Mouse (Mus musculus) lung, embryonic 16.5 days (tissue): ENCODE measurements around the gene Zp1. TPM values are rescaled to one million over a fixed set of nuclear protein-coding genes. Genes with fewer than 3 reads are reported as not detected.

ENCODE experiments used
- ATAC-seq: fragments of 200-750 bp; cut with Nextera tagmentation; 2 replicates; pipeline ENCODE4 v1.8.0; 2017; ENCODE audit warnings: low read depth, mild to moderate bottlenecking, moderate library complexity
- H3K27ac ChIP-seq: fragments of 300-500 bp; sonication (generic); 2 replicates; pipeline ENCODE4 v1.5.1; 2014; ENCODE audit warnings: mild to moderate bottlenecking, control low read depth, low read length
- H3K27me3 ChIP-seq: fragments of 300-500 bp; sonication (generic); 2 replicates; pipeline ENCODE4 v1.6.1; 2014; ENCODE audit warnings: low read depth, low read length, mixed read lengths; ENCODE audit not compliant: control insufficient read depth, insufficient read depth
- H3K36me3 ChIP-seq: fragments of 300-500 bp; sonication (generic); 2 replicates; pipeline ENCODE4 v1.6.1; 2014; ENCODE audit warnings: low read length; ENCODE audit not compliant: control insufficient read depth, insufficient read depth
- H3K4me1 ChIP-seq: fragments of 300-500 bp; sonication (generic); replicated peaks from 2 replicates; pipeline ENCODE4 v1.6.1; 2014; ENCODE audit warnings: low read length, mixed read lengths; ENCODE audit not compliant: control insufficient read depth, insufficient read depth
- H3K4me2 ChIP-seq: fragments of 300-500 bp; sonication (generic); 2 replicates; pipeline ENCODE4 v1.6.1; 2014; ENCODE audit warnings: low read depth, low read length, control low read depth
- H3K4me3 ChIP-seq: fragments of 300-500 bp; sonication (generic); 2 replicates; pipeline ENCODE4 v1.5.1; 2014; ENCODE audit warnings: mild to moderate bottlenecking, low read length, control low read depth
- H3K9ac ChIP-seq: fragments of 300-500 bp; sonication (generic); 2 replicates; pipeline ENCODE4 v1.6.1; 2014; ENCODE audit warnings: low read length, control low read depth
- H3K9me3 ChIP-seq: fragments of 300-500 bp; sonication (generic); 2 replicates; pipeline ENCODE4 v1.6.1; 2016; ENCODE audit warnings: low read length; ENCODE audit not compliant: control insufficient read depth
- WGBS: fragments of 180-500 bp; shearing (Covaris S2); extraction: QIAGEN DNeasy Blood & Tissue Kit; methylation state at CpG from one replicate; pipeline ENCODE4 v1.1.7; 2014; 5-methylcytosine and 5-hydroxymethylcytosine counted together
- polyA plus RNA-seq: library from polyadenylated mRNA; unstranded; fragments of >200 nt; fragmentation: Nextera tagmentation; extraction: Ambion mirVana; gene quantifications from 2 replicates; pipeline ENCODE4 v1.2.1, GENCODE M21; 2015

Zp1 gene
- polyA plus RNA-seq, 1 experiment from 2014 or later, result not detected

GRCm38 (mm10) chr19:10930641-10931040 is 10.2 kb upstream of the Zp1 start:
- H3K9me3 ChIP-seq, result no peaks in the 10 kb centered on the region
- H3K4me1 ChIP-seq, result no peaks in the 10 kb centered on the region
- no peak overlapping the region for H3K4me2 ChIP-seq
- no peak overlapping the region for H3K27ac ChIP-seq
- ATAC-seq, result no peak
- H3K27me3 ChIP-seq, result no peaks in the 10 kb centered on the region
- H3K9ac ChIP-seq, result no peak overlapping the region
- 66% methylated on average over 2 of the region's 2 CpGs for WGBS
- H3K36me3 ChIP-seq, result no peaks in the 10 kb centered on the region
- H3K4me3 ChIP-seq, result no peak overlapping the region

DNA sequence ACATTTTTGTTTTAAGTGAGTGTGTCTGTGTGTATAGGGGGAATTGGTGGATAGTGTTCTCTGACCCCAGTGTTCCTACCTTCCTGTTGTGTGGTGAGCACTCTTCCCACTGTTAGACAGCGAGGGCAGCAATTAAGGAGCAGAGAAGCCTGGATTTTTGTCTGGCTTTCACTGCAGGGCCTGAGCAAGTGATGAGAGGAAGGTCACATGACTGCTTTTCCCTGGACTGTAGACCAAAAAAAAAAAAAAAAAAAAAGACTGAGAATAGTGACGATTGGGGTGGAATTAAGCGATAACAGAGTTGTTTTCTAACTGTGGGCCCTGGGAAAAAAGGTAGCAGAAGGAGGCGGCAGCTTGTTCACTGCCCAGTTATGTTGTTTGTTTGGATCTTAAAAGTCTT is 6.2 kb upstream of the Zp1 start:
- Histone ChIP-seq H3K36me3 (no peaks in the 10 kb centered on the region), H3K27me3 (no peaks in the 10 kb centered on the region), H3K9me3 (no peaks in the 10 kb centered on the region), H3K4me2 (no peak overlapping the region), H3K9ac (no peak overlapping the region), H3K4me3 (no peak overlapping the region), H3K27ac (no peak overlapping the region), H3K4me1 (no peaks in the 10 kb centered on the region)
- WGBS, result 42% methylated on average over 4 of the region's 4 CpGs
- no peak for ATAC-seq

DNA sequence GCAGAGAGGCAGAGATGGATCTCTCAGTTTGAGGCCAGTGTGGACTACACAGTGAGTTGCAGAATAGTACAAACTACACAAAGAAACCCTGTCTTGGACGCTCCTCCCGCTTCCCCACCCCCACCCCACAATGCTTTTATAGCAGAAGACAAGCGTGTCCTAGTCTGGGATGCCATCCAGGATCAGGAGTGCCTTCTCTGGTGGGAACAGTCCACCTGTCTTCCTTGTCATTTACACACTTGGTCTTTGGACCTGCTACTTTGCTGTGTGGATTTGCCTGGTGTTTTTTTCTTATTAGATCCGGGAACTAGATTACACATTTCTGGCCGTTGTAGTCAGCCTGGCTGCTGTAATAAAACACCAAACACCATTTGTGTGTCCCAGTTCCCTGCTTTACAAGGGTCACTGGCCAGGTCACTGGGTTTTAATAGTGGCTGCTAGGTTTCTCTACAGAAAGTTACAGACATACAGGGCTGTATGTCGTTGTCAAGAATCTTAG is 5.7 kb upstream of the Zp1 start:
- no peak overlapping the region for H3K9ac ChIP-seq
- H3K9me3 ChIP-seq, result no peaks in the 10 kb centered on the region
- no peaks in the 10 kb centered on the region for H3K4me1 ChIP-seq
- H3K4me2 ChIP-seq, result no peak overlapping the region
- H3K4me3 ChIP-seq, result no peak overlapping the region
- 49% methylated on average over 6 of the region's 6 CpGs for WGBS
- no peak for ATAC-seq
- H3K27ac ChIP-seq, result no peak overlapping the region
- H3K27me3 ChIP-seq, result no peaks in the 10 kb centered on the region
- no peaks in the 10 kb centered on the region for H3K36me3 ChIP-seq

- Histone ChIP-seq H3K9ac (no peak overlapping the region), H3K4me1 (no peaks in the 10 kb centered on the region), H3K36me3 (no peaks in the 10 kb centered on the region), H3K27ac (no peak overlapping the region), H3K4me2 (no peak overlapping the region), H3K27me3 (no peaks in the 10 kb centered on the region), H3K9me3 (no peaks in the 10 kb centered on the region), H3K4me3 (no peak overlapping the region)
- no peak for ATAC-seq
- 42% methylated on average over 4 of the region's 4 CpGs for WGBS
Measured at GRCm38 (mm10) chr19:10924220-10924619, 3.8 kb upstream of the Zp1 start.

DNA sequence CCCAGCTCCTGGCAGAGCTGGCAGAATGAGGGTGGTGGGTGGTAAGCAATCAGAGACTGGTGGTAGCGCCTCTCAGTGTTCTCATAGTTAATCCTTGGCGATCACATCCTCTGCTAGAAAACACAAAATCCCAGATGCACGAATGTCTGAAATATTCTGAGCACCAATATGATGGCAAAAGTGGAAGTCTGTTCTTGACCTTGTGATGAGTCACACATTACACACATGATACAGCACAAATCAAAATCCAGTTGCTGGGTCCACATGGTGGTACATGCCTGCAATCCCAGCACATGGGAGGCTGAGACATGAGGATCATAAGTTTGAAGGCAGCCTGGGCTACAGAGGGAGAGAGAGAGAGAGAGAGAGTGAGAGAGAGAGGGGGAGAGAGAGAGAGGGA is 626 bp upstream of the Zp1 start:
- no peak overlapping the region for H3K27ac ChIP-seq
- no peak overlapping the region for H3K4me3 ChIP-seq
- H3K9ac ChIP-seq, result no peak overlapping the region
- no peak overlapping the region for H3K4me2 ChIP-seq
- no peaks in the 10 kb centered on the region for H3K9me3 ChIP-seq
- no peaks in the 10 kb centered on the region for H3K4me1 ChIP-seq
- no peaks in the 10 kb centered on the region for H3K36me3 ChIP-seq
- 74% methylated on average over 3 of the region's 3 CpGs for WGBS
- no peak for ATAC-seq
- H3K27me3 ChIP-seq, result no peaks in the 10 kb centered on the region

DNA sequence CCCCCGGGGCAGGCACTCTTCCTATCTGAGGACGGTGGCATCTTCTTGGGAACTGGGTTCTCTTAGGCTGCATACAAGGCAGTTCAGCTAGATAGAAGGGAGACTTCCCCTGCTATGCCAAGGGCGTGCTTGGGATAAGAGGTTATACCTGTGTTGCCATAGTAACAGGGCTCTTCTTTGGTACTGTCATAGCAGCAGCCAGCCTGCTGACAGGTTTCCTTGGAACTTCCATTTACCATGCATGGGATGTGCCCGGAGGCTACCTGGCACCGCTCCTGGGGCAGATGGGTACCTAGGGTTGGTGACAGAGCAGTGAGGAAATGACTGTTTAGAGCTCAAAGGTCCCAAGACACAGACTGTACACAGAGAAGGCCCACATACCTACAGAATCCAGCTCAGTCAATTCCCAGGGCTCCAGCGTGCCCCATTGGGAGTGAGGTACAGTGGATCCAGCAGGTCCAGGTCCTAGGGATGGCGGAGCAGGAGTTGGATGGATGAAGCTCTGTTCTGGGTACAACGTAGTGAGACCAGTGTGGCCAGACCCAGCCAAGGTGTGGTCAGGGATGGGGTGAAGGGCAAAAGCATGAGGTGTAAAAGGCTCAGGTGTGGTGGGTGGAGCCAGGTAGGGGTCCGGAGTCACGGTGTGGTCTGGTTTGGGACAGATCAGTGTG is 2.0 kb downstream of the Zp1 start:
- no peaks in the 10 kb centered on the region for H3K4me1 ChIP-seq
- no peak overlapping the region for H3K4me3 ChIP-seq
- H3K27me3 ChIP-seq, result no peaks in the 10 kb centered on the region
- H3K9me3 ChIP-seq, result no peaks in the 10 kb centered on the region
- no peaks in the 10 kb centered on the region for H3K36me3 ChIP-seq
- H3K4me2 ChIP-seq, result no peak overlapping the region
- H3K27ac ChIP-seq, result no peak overlapping the region
- ATAC-seq, result no peak; the same call in 1 of the 2 replicates
- WGBS, result 81% methylated on average over 10 of the region's 10 CpGs
- no peak overlapping the region for H3K9ac ChIP-seq

DNA sequence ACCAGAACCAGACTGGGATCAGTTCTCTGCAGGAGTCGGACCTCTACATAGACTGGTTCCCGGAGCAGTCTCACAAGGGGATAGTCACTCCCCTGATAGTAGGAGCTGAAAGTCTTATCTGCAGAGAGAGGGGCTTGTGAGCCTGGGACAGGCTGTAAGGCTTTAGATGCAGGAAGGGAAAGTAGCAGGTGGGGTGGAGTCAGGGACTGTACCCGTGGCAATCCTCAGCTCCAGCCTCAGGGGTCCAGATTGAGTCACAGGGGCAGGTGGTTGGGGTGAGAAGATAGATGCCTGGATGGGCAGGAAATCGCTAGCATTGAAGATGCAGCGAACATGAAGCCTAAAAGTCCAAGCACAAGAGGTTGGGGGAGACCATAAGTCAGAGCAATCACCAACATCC is 3.9 kb downstream of the Zp1 start:
- Histone ChIP-seq H3K27me3 (no peaks in the 10 kb centered on the region), H3K27ac (no peak overlapping the region), H3K9ac (no peak overlapping the region), H3K4me3 (no peak overlapping the region), H3K36me3 (no peaks in the 10 kb centered on the region), H3K9me3 (no peaks in the 10 kb centered on the region), H3K4me1 (no peaks in the 10 kb centered on the region), H3K4me2 (no peak overlapping the region)
- 58% methylated on average over 5 of the region's 5 CpGs for WGBS
- no peak for ATAC-seq

DNA sequence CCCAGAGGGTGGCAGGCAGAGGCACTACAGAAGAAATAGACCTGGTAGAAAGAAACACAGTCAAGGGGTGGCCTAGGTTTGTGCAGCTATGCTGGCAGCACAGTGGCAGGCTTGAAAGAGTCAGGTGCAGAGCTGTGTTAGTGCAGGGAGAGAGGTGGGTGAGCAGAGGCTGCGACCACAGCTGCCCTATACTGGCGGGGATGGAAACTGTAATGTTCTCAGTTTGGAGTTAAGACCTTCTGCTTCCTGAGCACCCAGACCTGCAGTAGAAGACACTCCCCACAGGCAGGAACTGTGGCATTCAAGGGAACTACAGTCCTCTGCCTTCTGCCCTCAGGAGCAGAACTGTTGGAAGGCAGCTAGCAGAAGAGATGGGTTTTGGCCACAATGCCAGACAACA is 5.6 kb downstream of the Zp1 start:
- WGBS, result 52% methylated on average over 2 of the region's 2 CpGs
- no peaks in the 10 kb centered on the region for H3K36me3 ChIP-seq
- H3K9me3 ChIP-seq, result no peaks in the 10 kb centered on the region
- ATAC-seq, result no peak
- no peak overlapping the region for H3K4me2 ChIP-seq
- H3K27ac ChIP-seq, result no peak overlapping the region
- no peak overlapping the region for H3K4me3 ChIP-seq
- no peak overlapping the region for H3K9ac ChIP-seq
- no peaks in the 10 kb centered on the region for H3K27me3 ChIP-seq
- H3K4me1 ChIP-seq, result no peaks in the 10 kb centered on the region

- ATAC-seq, result no peak
- Histone ChIP-seq H3K9ac (no peak overlapping the region), H3K4me1 (peaks cover 4% of the 10 kb centered on the region; the same call in 1 of the 2 replicates), H3K36me3 (no peaks in the 10 kb centered on the region), H3K9me3 (no peaks in the 10 kb centered on the region), H3K4me3 (no peak overlapping the region), H3K27me3 (no peaks in the 10 kb centered on the region), H3K27ac (no peak overlapping the region), H3K4me2 (no peak overlapping the region)
- WGBS, result 46% methylated on average over 7 of the region's 7 CpGs
Measured at GRCm38 (mm10) chr19:10914291-10914690, 6.1 kb downstream of the Zp1 start.
